Mouse (Mus musculus): ENCODE measurements around the gene Gpr55.

DNA sequence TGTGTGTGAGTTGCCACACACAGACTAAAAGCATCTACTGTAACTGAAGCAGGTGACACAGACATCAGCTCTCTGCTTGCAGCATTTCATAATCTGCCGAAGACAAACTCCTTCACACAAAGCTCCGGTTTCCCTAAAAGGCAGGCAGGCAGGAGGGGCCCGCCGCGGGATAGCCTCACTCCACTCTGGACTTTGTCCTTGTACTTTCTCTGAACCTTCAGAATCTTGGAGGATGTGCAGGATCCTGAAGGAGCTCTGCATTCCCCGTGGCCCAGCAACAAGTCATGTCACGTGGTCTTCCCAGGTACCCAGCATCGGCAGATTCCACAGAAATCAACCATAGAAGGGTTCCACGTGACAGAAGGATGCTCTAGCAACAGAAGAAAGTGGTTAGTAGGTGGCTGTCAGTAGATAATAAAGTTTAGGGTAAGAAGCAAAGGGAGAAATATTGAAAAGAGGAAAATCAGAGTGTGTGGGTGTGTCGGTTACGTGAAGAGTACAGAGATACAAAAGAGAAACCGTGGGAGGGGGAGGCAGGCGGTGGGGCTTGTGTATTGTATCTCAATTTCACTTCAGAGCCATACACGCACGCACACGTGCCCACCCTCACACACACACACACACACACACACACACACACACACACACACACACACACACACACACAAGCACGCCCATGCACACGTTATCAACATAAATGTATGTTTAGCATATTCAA, 39.2 kb upstream of the Gpr55 start:
- no peak for TF ChIP-seq ZC3H11A (IDR thresholded peaks at IDR 0.05; ENCODE audit: borderline replicate concordance, low read depth, low read length)
- no peak for TF ChIP-seq MAFK (IDR thresholded peaks at IDR 0.05; ENCODE audit: insufficient read depth, low read depth, low read length)
- TF ChIP-seq ZNF384 (IDR thresholded peaks at IDR 0.05; ENCODE audit: low read depth, low read length), result no peak

Data from ES-E14 (cell line).